Mouse (Mus musculus): ENCODE measurements around the gene Mvb12a. TPM values are rescaled to one million over a fixed set of nuclear protein-coding genes. Genes with fewer than 3 reads are reported as not detected.
"Not testable (repeated sequence)": the region's sequence is repeated elsewhere in the genome, so short reads cannot be mapped to it uniquely, and the experiment has no call there.

The Mvb12a gene
- total RNA-seq (2015; ENCODE audit: low replicate concordance), result 11.3 and 18.6 TPM in 2 replicates
- total RNA-seq (2017; ENCODE audit: low replicate concordance), result 5.0 and 9.1 TPM in 2 replicates

DNA sequence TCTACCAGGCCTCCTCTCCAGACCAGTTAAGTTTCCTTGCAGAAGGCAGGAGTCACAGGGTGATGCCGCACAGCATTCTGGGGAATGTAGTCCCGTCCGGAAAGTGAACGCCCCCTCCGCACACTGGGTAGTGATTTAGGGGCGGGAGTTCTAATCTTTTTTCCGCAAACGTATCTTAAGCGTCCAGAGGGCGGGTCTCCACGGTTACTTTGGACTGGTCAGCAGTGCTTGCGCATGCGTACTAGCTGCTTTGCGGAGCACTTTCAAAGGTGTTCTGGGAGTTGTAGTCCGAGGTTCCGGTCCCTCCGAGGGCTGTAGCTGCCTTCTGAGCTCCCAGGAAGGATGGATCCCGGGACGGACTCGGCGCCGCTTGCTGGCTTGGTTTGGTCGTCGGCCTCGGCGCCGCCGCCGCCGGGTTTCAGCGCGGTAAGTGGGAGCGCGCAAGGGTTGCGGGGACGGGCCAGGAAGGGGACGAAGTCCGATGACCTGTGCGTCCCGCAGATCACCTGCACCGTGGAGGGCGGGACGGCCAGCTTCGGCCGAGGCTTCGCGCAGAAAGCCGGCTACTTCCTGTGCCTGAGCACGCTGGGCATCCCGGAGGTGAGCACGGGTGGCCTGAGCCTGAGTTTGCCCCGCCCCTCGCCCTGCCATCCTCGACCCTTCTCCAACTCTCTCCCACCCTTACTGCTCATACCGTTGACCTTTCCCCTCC, at the start of gene Mvb12a:
Gene Mvb12a (plus strand): TSS at position 291 of the 712 bp plus-strand sequence.
- peak; percentile 95 for ATAC-seq (replicated peaks; ENCODE audit: low FRiP score, poor library complexity, severe bottlenecking)

DNA sequence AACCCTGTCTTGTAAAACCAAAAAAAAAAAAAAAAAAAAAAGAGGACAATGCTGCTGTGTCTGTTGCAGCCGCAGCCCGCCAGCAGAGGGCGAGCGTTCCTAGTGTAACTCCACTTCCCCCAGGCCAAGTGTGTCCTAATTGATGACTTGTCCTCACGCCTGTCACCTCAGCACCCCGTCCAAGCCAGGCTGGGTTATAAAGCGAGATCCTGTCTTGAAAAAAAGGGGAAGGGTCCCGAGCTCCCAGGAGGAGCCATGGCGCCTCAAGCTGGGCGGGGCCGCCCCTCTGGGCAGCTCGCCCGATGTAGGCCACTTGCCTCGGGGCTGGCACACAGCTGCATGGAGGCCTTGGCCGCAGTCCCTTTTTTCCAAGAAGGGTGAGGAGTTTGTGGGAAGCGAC, 47.7 kb upstream of the Mvb12a start:
- ATAC-seq (replicated peaks; ENCODE audit: low FRiP score, poor library complexity, severe bottlenecking), result peak; percentile 79

DNA sequence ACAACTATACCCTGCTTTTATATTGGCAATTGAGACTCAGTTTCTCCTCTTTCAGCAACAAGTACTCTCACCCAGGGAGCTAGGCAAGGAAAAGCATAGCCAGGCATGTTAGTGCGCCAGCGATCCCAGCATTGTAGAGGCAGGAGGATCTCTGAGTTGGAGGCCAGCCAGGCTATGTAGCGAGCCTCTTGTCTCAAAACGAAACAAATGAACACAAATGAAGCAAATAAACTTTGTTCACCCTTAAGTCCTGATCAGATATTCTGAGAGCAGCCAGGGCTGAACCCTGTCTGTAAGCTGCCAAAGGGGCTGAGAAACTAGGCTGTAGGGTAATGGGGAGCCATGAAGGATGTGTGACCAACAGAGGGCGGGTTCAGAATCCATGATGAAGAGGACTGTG, 46.9 kb upstream of the Mvb12a start:
- no peak for ATAC-seq (replicated peaks; ENCODE audit: low FRiP score, poor library complexity, severe bottlenecking)

DNA sequence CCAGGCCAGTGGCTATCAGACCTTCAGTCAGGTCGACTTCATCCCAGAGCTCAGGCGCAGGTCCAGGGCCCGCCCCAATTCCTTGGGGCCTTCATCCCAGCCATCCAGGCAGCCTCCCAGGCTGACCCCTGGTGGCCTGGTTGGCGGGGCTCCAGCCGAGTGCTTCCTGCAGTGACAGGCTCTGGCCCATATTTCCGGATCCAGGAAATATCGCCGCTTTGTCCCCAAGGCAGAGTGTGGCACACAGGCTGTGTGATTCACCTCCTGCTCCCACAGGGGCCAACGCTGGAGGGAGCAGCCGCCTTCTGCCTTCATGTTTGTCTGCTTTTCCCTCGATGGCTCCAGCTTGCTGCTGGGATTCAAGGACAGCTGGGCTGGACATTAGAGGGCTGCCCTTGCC, 46.2 kb upstream of the Mvb12a start:
- no peak for ATAC-seq (replicated peaks; ENCODE audit: low FRiP score, poor library complexity, severe bottlenecking)

DNA sequence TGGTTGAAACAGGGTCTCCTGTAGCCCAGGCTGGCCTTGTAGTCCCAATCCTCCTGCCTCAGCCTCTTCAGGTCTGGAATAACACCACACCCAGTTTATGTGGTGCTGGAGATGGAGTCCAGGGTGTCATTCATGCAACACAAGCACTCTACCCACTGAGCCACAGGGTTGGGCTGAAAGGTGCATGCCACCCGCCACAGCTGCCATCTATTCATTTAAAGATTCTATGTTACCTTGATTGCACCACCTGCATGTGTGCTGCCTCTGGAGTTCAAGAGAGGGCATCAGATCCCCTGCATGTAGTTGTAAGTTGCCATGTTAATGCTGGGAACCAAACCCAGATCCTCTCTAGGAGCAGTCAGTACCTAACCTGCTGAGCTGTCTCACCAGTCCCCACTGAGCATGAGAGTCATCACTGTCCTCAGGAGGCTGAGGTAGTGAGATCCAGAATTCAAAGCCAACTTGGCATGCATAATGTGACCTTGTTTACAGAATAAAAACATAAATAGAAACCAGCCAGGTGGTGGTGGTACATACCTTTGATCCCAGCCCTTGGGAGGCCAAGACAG, 45.6 kb upstream of the Mvb12a start:
- ATAC-seq (replicated peaks; ENCODE audit: low FRiP score, poor library complexity, severe bottlenecking), result no peak

DNA sequence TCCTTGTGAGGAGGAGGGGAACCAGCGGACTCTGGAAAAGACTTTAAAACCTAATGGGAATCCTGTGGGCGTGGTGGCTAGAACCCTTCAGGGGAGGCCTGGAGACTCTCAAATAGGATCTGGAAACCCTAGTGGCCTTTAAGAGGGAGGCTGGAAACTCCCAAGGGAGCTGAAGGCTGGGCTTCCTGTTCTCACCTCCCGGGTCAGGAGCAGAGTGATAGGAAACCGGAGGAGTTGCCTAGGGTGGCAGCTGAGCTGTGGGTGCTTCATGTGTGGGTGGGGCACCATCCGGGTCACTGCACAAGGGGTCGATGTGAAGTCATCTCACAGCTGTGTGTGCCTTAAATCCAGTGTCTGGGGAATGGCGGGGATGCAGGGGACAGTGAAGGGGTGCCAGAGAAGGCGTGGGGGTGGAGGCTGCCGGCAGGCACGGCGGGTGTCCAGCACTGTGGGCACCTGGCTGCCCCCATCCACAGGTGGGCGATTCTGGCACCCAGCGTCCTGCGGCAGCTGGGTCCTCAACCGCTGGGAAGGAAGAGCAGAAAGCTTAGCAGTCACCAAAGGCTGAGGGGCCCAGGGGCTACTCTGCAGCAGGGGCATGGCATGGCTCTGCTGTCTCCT, 44.7 kb upstream of the Mvb12a start:
- no peak for ATAC-seq (replicated peaks; ENCODE audit: low FRiP score, poor library complexity, severe bottlenecking)

DNA sequence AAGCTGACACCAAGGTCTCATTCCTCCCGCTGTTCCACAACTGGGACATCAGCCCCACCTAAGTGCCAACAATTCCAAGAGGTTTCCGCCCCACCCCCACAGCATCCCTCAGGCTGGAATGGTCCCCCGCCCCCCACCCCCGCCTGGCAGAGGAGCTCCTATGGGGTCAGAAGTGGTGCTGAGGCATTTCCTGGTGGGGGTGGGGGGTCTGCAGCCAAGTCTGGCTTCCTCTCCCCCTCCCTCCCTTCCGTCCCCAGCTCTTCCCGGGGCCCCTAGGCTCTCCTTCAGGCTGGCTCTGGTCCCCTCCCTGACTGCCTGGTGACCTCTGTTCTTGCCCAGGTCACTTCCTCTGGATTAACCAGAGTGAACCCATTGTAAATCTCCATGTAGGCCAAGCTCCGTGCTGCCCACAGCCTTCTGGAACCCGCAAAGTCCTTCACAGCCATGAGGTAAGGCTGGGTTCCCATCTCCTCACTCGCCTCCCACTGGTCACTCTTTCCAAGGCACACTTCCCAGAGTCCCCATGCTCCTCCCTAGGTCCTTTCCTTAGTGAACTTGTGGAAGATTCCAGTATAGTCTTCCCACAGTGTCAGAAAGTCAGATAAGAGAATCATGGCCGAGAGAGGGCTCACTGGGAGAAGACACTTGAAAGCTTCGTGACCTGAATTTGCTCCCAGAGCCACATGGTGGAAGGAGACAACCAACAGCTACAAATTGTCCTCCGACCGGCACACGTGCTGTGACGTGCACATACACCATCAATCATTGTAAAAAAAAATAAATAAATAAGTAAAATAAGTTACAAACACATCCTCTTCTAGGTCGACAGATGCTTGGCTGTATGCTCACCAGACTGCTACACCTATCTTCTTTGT, 43.7 kb upstream of the Mvb12a start:
- no peak for ATAC-seq (replicated peaks; ENCODE audit: low FRiP score, poor library complexity, severe bottlenecking)

DNA sequence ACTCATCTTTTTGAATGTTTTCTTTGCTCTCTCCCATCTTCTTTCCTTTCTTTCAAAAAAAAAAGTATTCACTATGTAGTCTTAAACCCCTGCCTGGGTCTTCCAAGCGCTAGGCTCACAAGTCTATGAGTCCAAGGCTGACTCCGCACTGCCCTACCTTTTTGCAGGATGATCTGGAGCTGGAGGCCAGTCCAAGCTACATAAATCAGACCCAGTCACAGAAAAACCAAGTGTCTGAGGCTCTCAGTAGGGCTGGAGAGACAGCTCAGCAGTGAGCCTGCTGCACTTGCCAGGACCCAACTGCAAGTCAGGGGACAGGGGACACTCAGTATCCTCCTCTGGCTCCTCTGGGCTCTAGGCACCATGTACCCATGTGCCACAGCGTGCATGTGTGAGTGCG, 38.4 kb upstream of the Mvb12a start:
- no peak for ATAC-seq (replicated peaks; ENCODE audit: low FRiP score, poor library complexity, severe bottlenecking)

DNA sequence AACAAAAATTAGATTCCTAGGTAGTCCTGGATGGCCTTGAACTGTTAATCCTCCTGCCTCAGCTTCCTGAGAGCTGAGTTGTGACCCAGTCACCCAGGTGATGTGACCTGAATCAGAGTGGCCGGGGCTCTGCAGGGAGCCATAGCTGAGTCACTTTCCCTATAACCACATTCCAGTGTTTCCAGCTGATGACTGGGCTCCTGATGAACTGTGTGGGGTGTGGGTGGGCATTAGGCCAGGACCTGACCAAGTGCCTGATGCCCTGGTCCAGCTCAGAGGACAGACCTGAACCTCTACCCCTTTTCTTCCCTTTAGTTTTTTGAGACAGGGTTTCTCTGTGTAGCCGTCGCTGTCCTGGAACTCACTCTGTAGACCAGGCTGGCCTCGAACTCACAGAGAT, 37.4 kb upstream of the Mvb12a start:
- ATAC-seq (replicated peaks; ENCODE audit: low FRiP score, poor library complexity, severe bottlenecking), result no peak

GRCm38 (mm10) chr8:71505979-71506378, 36.7 kb upstream of the Mvb12a start:
- ATAC-seq (replicated peaks; ENCODE audit: low FRiP score, poor library complexity, severe bottlenecking), result no peak

- ATAC-seq (replicated peaks; ENCODE audit: low FRiP score, poor library complexity, severe bottlenecking), result no peak; the same call in 1 of the 2 replicates
These were observed 35.1 kb upstream of the Mvb12a start for GRCm38 (mm10) chr8:71507589-71508104.

- ATAC-seq (replicated peaks; ENCODE audit: low FRiP score, poor library complexity, severe bottlenecking), result no peak
These were observed 33.4 kb upstream of the Mvb12a start for GRCm38 (mm10) chr8:71509316-71509715.

GRCm38 (mm10) chr8:71511644-71512043, 31.1 kb upstream of the Mvb12a start, which contains the start of gene Plvap:
Gene Plvap (minus strand): TSS chr8:71511752.
- peak; percentile 62 for ATAC-seq (replicated peaks; ENCODE audit: low FRiP score, poor library complexity, severe bottlenecking)

DNA sequence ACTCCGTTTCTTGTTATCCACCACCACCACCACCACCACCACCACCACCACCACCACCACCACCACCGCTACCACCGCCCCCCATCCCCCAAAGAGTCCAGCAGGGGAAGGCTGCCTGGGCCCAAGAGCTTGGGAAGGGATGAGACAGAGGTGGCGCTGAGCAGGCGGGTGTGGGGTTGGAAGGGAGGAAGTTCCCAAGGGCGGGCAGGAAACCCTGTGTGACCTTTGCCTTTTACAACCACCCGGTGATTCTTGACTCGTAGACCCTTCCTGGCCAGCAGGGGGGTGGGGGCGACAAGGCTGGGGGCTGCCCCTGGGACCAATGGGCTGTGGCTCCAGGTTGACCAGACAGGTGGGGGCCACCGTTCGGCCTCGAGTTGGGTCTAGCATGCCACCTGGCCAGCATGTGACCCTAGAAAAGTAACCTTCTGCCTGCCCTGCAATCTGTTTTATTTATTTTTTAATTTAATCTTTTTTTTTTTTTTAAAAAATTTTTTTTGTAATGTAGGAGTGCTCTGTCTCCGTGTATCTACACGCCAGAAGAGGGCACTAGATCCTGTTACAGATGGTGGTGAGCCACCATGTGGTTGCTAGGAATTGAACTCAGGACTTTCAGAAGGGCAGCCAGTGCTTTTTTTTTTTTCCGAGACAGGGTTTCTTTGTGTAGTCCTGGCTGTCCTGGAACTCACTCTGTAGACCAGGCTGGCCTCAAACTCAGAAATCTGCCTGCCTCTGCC, 29.5 kb upstream of the Mvb12a start:
- no peak for ATAC-seq (replicated peaks; ENCODE audit: low FRiP score, poor library complexity, severe bottlenecking)

GRCm38 (mm10) chr8:71515043-71515442, 27.7 kb upstream of the Mvb12a start:
- no peak for ATAC-seq (replicated peaks; ENCODE audit: low FRiP score, poor library complexity, severe bottlenecking)

- no peak for ATAC-seq (replicated peaks; ENCODE audit: low FRiP score, poor library complexity, severe bottlenecking)
These were observed 25.9 kb upstream of the Mvb12a start for GRCm38 (mm10) chr8:71516786-71517185.

GRCm38 (mm10) chr8:71519037-71519825, 23.5 kb upstream of the Mvb12a start:
- not testable (repeated sequence) for ATAC-seq (replicated peaks; ENCODE audit: low FRiP score, poor library complexity, severe bottlenecking)

DNA sequence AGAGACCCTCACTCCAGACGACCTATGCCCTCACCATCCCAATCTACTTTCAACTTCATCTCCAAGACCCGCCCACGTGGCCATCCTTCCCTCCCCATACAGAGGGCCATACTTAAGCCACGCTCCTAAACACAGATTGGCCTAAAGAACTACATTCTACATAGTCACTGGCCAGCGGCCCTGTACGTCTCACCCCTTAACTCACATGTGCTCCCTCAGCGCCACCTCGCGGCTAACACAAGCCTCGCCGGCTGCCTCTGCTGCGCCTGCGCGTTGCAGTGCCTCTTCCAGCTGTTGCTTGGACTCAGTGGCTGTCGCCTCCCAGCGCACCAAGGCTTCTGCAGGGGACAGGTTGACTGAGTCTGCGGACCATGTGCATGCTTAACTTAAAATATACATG, 21.1 kb upstream of the Mvb12a start:
- peak; percentile 80 for ATAC-seq (replicated peaks; ENCODE audit: low FRiP score, poor library complexity, severe bottlenecking)
